Mouse (Mus musculus) neutrophil, adult 65 days (primary cell): ENCODE results near the gene Cdrt4. TPM values are rescaled to one million over a fixed set of nuclear protein-coding genes. Genes with fewer than 3 reads are reported as not detected.

Experiments used
- total RNA-seq: library from RNA; stranded (reverse); gene quantifications from 2 replicates; pipeline ENCODE4 v1.2.4, GENCODE M21; 2023

The Cdrt4 gene
- not detected in 2 replicates for total RNA-seq

GRCm38 (mm10) chr11:62951012-62951411 is at the start of gene Cdrt4:
TSS of gene Cdrt4 (plus strand) at chr11:62951193.

Other genes with a start within 250 kb of the Cdrt4 start
- gene Zfp287, start 219.3 kb upstream of the Cdrt4 start, total RNA-seq = 0.54 and 0.70 TPM in 2 replicates
- not detected in 2 replicates for gene Gm10428, start 198.1 kb upstream of the Cdrt4 start, total RNA-seq
- not detected in 2 replicates for gene Zfp286, start 161.7 kb upstream of the Cdrt4 start, total RNA-seq
- 12.9 and 16.3 TPM in 2 replicates for gene Trim16, start 131.0 kb upstream of the Cdrt4 start, total RNA-seq
- gene Fbxw10, start 104.1 kb upstream of the Cdrt4 start, total RNA-seq = 0.54 and 0.82 TPM in 2 replicates
- 4.4 and 9.0 TPM in 2 replicates for gene Tvp23b, start 71.7 kb upstream of the Cdrt4 start, total RNA-seq
- not detected in 2 replicates for gene Tekt3, start 110.5 kb downstream of the Cdrt4 start, total RNA-seq
- 1.0 and 1.3 TPM in 2 replicates for gene Pmp22, start 177.8 kb downstream of the Cdrt4 start, total RNA-seq